Mouse (Mus musculus) CH12.LX (cell line): ENCODE results near the gene Itgam. TPM values are rescaled to one million over a fixed set of nuclear protein-coding genes. Genes with fewer than 3 reads are reported as not detected.

Experiments
- DNase-seq: peaks from one replicate; pipeline ENCODE4 v3.0.0-alpha.2; 2013; ENCODE audit errors: extremely low read depth
- H3K27ac ChIP-seq: 2 replicates; pipeline ENCODE4 v1.5.1; 2012; ENCODE audit warnings: low read depth, mild to moderate bottlenecking, control low read depth, moderate library complexity; ENCODE audit not compliant: insufficient read depth
- H3K27me3 ChIP-seq: replicated peaks from 2 replicates; pipeline ENCODE3; 2012; ENCODE audit warnings: inconsistent platforms
- H3K36me3 ChIP-seq, 2 experiments: replicated peaks in 1 of 2; 2 replicates each; pipeline versions ENCODE3 to v1.6.1; 2012; ENCODE audit warnings: inconsistent platforms in 1 of 2, low read length in 1 of 2, mild to moderate bottlenecking in 1 of 2, mixed read lengths in 1 of 2, moderate library complexity in 1 of 2; ENCODE audit not compliant: control insufficient read depth in 1 of 2, insufficient read depth in 1 of 2
- H3K4me1 ChIP-seq, 2 experiments: 2 replicates each; pipeline ENCODE4 v1.6.1; 2012; ENCODE audit warnings: inconsistent platforms in 1 of 2, moderate library complexity in 1 of 2; ENCODE audit not compliant: insufficient read depth in 2 of 2, control insufficient read depth in 1 of 2
- H3K4me2 ChIP-seq: 2 replicates; pipeline ENCODE4 v1.6.1; 2012; ENCODE audit warnings: low read depth, mild to moderate bottlenecking, control low read depth; ENCODE audit not compliant: poor library complexity, insufficient read depth, severe bottlenecking
- H3K4me3 ChIP-seq, 3 experiments: fragments of 150-350 bp in 1 of 3; sonication (generic) in 1 of 3; replicated peaks in 1 of 3; 2 replicates each; pipeline versions ENCODE3 to v1.5.1; 2011 to 2012; ENCODE audit warnings: low read depth in 2 of 3, low read length in 2 of 3, mild to moderate bottlenecking in 2 of 3, moderate library complexity in 2 of 3, control low read depth in 1 of 3, improper control_type of control experiment in 1 of 3, inconsistent platforms in 1 of 3, mixed read lengths in 1 of 3; ENCODE audit not compliant: poor library complexity in 1 of 3
- H3K79me2 ChIP-seq: replicated peaks from 2 replicates; pipeline ENCODE4 v1.6.1; 2012; ENCODE audit warnings: mild to moderate bottlenecking, moderate library complexity; ENCODE audit not compliant: control insufficient read depth, poor library complexity, insufficient read depth, severe bottlenecking; ENCODE audit errors: extremely low read depth
- H3K9ac ChIP-seq: 2 replicates; pipeline ENCODE4 v1.6.1; 2012; ENCODE audit warnings: low read depth, mild to moderate bottlenecking, control low read depth, moderate library complexity; ENCODE audit not compliant: insufficient read depth
- H3K9me3 ChIP-seq: replicated peaks from 2 replicates; pipeline ENCODE3; 2012; ENCODE audit warnings: low read length, inconsistent platforms, mixed read lengths
- BHLHE40 ChIP-seq: IDR thresholded peaks from 2 replicates; pipeline ENCODE4 v1.6.1; 2011; ENCODE audit warnings: mild to moderate bottlenecking, low read depth, low read length, improper control_type of control experiment
- CHD2 ChIP-seq: IDR thresholded peaks from 2 replicates; pipeline ENCODE4 v1.6.1; 2011; ENCODE audit warnings: low read length, improper control_type of control experiment
- E2F4 ChIP-seq: IDR thresholded peaks from 2 replicates; pipeline ENCODE4 v1.6.1; 2011; ENCODE audit warnings: low read depth, low read length, improper control_type of control experiment; ENCODE audit not compliant: insufficient replicate concordance
- ELF1 ChIP-seq: IDR thresholded peaks from 2 replicates; pipeline ENCODE4 v1.6.1; 2014; ENCODE audit warnings: low read depth, mild to moderate bottlenecking, inconsistent platforms, low read length, improper control_type of control experiment
- EP300 ChIP-seq: IDR thresholded peaks from 2 replicates; pipeline ENCODE4 v1.6.1; 2011; ENCODE audit warnings: low read length, improper control_type of control experiment
- ETS1 ChIP-seq: conservative IDR thresholded peaks from 2 replicates; pipeline ENCODE4 v1.6.1; 2012; ENCODE audit warnings: low read depth, mild to moderate bottlenecking, inconsistent platforms, low read length, improper control_type of control experiment, moderate library complexity
- GABPA ChIP-seq: IDR thresholded peaks from 2 replicates; pipeline ENCODE4 v1.6.1; 2012; ENCODE audit warnings: low read depth, low read length, improper control_type of control experiment, inconsistent platforms; ENCODE audit not compliant: insufficient replicate concordance
- HCFC1 ChIP-seq: IDR thresholded peaks from 2 replicates; pipeline ENCODE4 v1.6.1; 2012; ENCODE audit warnings: low read depth, mild to moderate bottlenecking, inconsistent platforms, low read length, improper control_type of control experiment
- IRF4 ChIP-seq: IDR thresholded peaks from 2 replicates; pipeline ENCODE4 v1.6.1; 2014; ENCODE audit warnings: low read depth, mild to moderate bottlenecking, inconsistent platforms, low read length, improper control_type of control experiment
- JUN ChIP-seq: IDR thresholded peaks from 2 replicates; pipeline ENCODE4 v1.6.1; 2011; ENCODE audit warnings: low read depth, mild to moderate bottlenecking, low read length, improper control_type of control experiment, moderate library complexity; ENCODE audit not compliant: insufficient read depth
- JUND ChIP-seq: conservative IDR thresholded peaks from 2 replicates; pipeline ENCODE4 v1.6.1; 2011; ENCODE audit warnings: low read depth, low read length, improper control_type of control experiment
- KAT2A ChIP-seq: IDR thresholded peaks from 2 replicates; pipeline ENCODE4 v1.6.1; 2012; ENCODE audit warnings: low read length, improper control_type of control experiment, inconsistent platforms; ENCODE audit not compliant: insufficient replicate concordance
- MAX ChIP-seq: IDR thresholded peaks from 2 replicates; pipeline ENCODE4 v1.6.1; 2011; ENCODE audit warnings: low read length, improper control_type of control experiment
- MAZ ChIP-seq: IDR thresholded peaks from 2 replicates; pipeline ENCODE4 v1.6.1; 2012; ENCODE audit warnings: low read depth, mild to moderate bottlenecking, inconsistent platforms, low read length, improper control_type of control experiment, moderate library complexity
- MEF2A ChIP-seq: IDR thresholded peaks from 2 replicates; pipeline ENCODE4 v1.6.1; 2014; ENCODE audit warnings: low read depth, mild to moderate bottlenecking, inconsistent platforms, low read length, improper control_type of control experiment, borderline replicate concordance
- MXI1 ChIP-seq: IDR thresholded peaks from 2 replicates; pipeline ENCODE4 v1.6.1; 2011; ENCODE audit warnings: mild to moderate bottlenecking, low read depth, low read length, improper control_type of control experiment
- MYC ChIP-seq: IDR thresholded peaks from 2 replicates; pipeline ENCODE4 v1.6.1; 2011; ENCODE audit warnings: low read depth, mild to moderate bottlenecking, improper control_type of control experiment, low read length
- NELFE ChIP-seq: IDR thresholded peaks from 2 replicates; pipeline ENCODE4 v1.6.1; 2011; ENCODE audit warnings: low read depth, low read length, improper control_type of control experiment
- PAX5 ChIP-seq: IDR thresholded peaks from 2 replicates; pipeline ENCODE4 v1.6.1; 2012; ENCODE audit warnings: low read length, inconsistent platforms, mixed read lengths
- POLR2A ChIP-seq: IDR thresholded peaks from 2 replicates; pipeline ENCODE4 v1.6.1; 2011; ENCODE audit warnings: low read depth, mild to moderate bottlenecking, improper control_type of control experiment, low read length
- POLR2AphosphoS2 ChIP-seq: IDR thresholded peaks from 2 replicates; pipeline ENCODE4 v1.6.1; 2011; ENCODE audit warnings: low read depth, low read length, improper control_type of control experiment
- RAD21 ChIP-seq: IDR thresholded peaks from 2 replicates; pipeline ENCODE4 v1.6.1; 2011; ENCODE audit warnings: low read depth, mild to moderate bottlenecking, low read length, improper control_type of control experiment, moderate library complexity
- RCOR1 ChIP-seq: conservative IDR thresholded peaks from 2 replicates; pipeline ENCODE4 v1.6.1; 2012; ENCODE audit warnings: low read depth, mild to moderate bottlenecking, inconsistent platforms, low read length, improper control_type of control experiment
- SIN3A ChIP-seq: IDR thresholded peaks from 2 replicates; pipeline ENCODE4 v1.6.1; 2012; ENCODE audit warnings: low read length, improper control_type of control experiment, inconsistent platforms
- SMC3 ChIP-seq: IDR thresholded peaks from 2 replicates; pipeline ENCODE4 v1.6.1; 2011; ENCODE audit warnings: low read depth, low read length, improper control_type of control experiment
- TBP ChIP-seq: conservative IDR thresholded peaks from 2 replicates; pipeline ENCODE4 v1.6.1; 2011; ENCODE audit warnings: low read depth, low read length, improper control_type of control experiment
- TCF12 ChIP-seq: IDR thresholded peaks from 2 replicates; pipeline ENCODE4 v1.6.1; 2014; ENCODE audit warnings: low read depth, mild to moderate bottlenecking, inconsistent platforms, low read length, improper control_type of control experiment
- UBTF ChIP-seq: IDR thresholded peaks from 2 replicates; pipeline ENCODE4 v1.6.1; 2012; ENCODE audit warnings: low read depth, mild to moderate bottlenecking, inconsistent platforms, low read length, improper control_type of control experiment, moderate library complexity
- USF2 ChIP-seq: conservative IDR thresholded peaks from 2 replicates; pipeline ENCODE4 v1.6.1; 2011; ENCODE audit warnings: low read depth, low read length, improper control_type of control experiment
- ZC3H11A ChIP-seq: IDR thresholded peaks from 2 replicates; pipeline ENCODE4 v1.6.1; 2012; ENCODE audit warnings: low read depth, mild to moderate bottlenecking, inconsistent platforms, low read length, improper control_type of control experiment
- ZKSCAN1 ChIP-seq: IDR thresholded peaks from 2 replicates; pipeline ENCODE4 v1.6.1; 2012; ENCODE audit warnings: low read depth, inconsistent platforms, low read length, improper control_type of control experiment, borderline replicate concordance
- ZMIZ1 ChIP-seq: IDR thresholded peaks from 2 replicates; pipeline ENCODE4 v1.6.1; 2012; ENCODE audit warnings: low read depth, mild to moderate bottlenecking, inconsistent platforms, low read length, improper control_type of control experiment
- ZNF384 ChIP-seq: IDR thresholded peaks from 2 replicates; pipeline ENCODE4 v1.6.1; 2012; ENCODE audit warnings: low read depth, low read length, improper control_type of control experiment, inconsistent platforms
- dilution Hi-C: fragments of 300-500 bp; cut with MboI; formaldehyde crosslinking; loops from 2 replicates; pipeline ENCODE4 v1.14.3; 2020; ENCODE audit warnings: low sequenced_read_pairs; ENCODE audit not compliant: extremely low pct_unique_long_range_greater_than_20kb, extremely low pct_ligation_motif_present
- in situ Hi-C: fragments of 300-500 bp; cut with MboI; formaldehyde crosslinking; loops from 3 replicates; pipeline ENCODE4 v1.14.3; 2019; ENCODE audit warnings: low sequenced_read_pairs, low pct_ligation_motif_present, low pct_unique_long_range_greater_than_20kb, mixed read lengths
- polyA plus RNA-seq: library from polyadenylated mRNA; unstranded; fragments of >175 nt; gene quantifications from 2 replicates; pipeline ENCODE4 v1.2.1, GENCODE M21; 2012; ENCODE audit warnings: low read depth; ENCODE audit not compliant: insufficient read length
- total RNA-seq, 2 experiments: library from RNA; depleted of rRNA; stranded (reverse); fragments of 300-350 nt in 1 of 2; fragments of >200 nt in 1 of 2; gene quantifications; 2 replicates each; pipeline ENCODE4 v1.2.3; 2012 to 2014

Itgam gene
- total and polyA plus RNA-seq, 3 experiments: 0.13 to 1.1 (median 0.48) TPM

- no peak overlapping the region for H3K4me2 ChIP-seq
- TF ChIP-seq GABPA (no peak), BHLHE40 (no peak), USF2 (no peak), SMC3 (no peak), SIN3A (no peak), PAX5 (no peak), MAZ (no peak), TBP (no peak), ZMIZ1 (no peak), MYC (no peak), KAT2A (no peak)
- H3K9ac ChIP-seq: no peak overlapping the region
- H3K36me3 ChIP-seq: no peaks in the 10 kb centered on the region
- dilution Hi-C loops: no loop called here
- no peak overlapping the region for H3K4me3 ChIP-seq
- no peak for DNase-seq
- no peaks in the 10 kb centered on the region for H3K27me3 ChIP-seq
- H3K27ac ChIP-seq: no peak overlapping the region
- H3K4me1 ChIP-seq: peaks cover 4 to 6% of the 10 kb centered on the region in 2 experiments; a peak in 2 of 4 replicates
- H3K79me2 ChIP-seq: no peaks in the 10 kb centered on the region
- in situ Hi-C loops: no loop called here
- H3K9me3 ChIP-seq: no peaks in the 10 kb centered on the region
Observed at GRCm38 (mm10) chr7:128164001-128164400, 101.6 kb downstream of the Itgam start.

- Histone ChIP-seq H3K4me1 (peaks cover 4 to 6% of the 10 kb centered on the region in 2 experiments; a peak in 2 of 4 replicates), H3K4me3 (no peak overlapping the region), H3K27ac (no peak overlapping the region), H3K9me3 (no peaks in the 10 kb centered on the region), H3K36me3 (no peaks in the 10 kb centered on the region), H3K79me2 (no peaks in the 10 kb centered on the region), H3K27me3 (no peaks in the 10 kb centered on the region), H3K9ac (no peak overlapping the region), H3K4me2 (0 out of 2 replicates have a peak overlapping the region, but pooled peaks have one; percentile 12)
- in situ Hi-C loops: no loop called here
- peak; percentile 43 for DNase-seq
- dilution Hi-C loops: no loop called here
- TF ChIP-seq CHD2: peak; percentile 59; the same call in 1 of the 2 replicates
- TF ChIP-seq TCF12: no peak
- TF ChIP-seq RAD21: no peak
- peak; percentile 61 for TF ChIP-seq EP300
- no peak for TF ChIP-seq ZKSCAN1
- TF ChIP-seq ETS1: no peak
- TF ChIP-seq MEF2A: no peak
- no peak for TF ChIP-seq MAX
- TF ChIP-seq JUND: peak; percentile 62; the same call in 1 of the 2 replicates
- no peak for TF ChIP-seq E2F4
- TF ChIP-seq RCOR1: no peak
- TF ChIP-seq ELF1: no peak
- TF ChIP-seq ZMIZ1: no peak
- no peak for TF ChIP-seq MXI1
- TF ChIP-seq IRF4: peak; percentile 81
- TF ChIP-seq HCFC1: no peak
- no peak for TF ChIP-seq ZC3H11A
- peak; percentile 50; the same call in 1 of the 2 replicates for TF ChIP-seq JUN
- no peak for TF ChIP-seq ZNF384
- no peak for TF ChIP-seq NELFE
- no peak for TF ChIP-seq USF2
- no peak for TF ChIP-seq POLR2A
- peak; percentile 67 for TF ChIP-seq BHLHE40
- no peak for TF ChIP-seq TBP
- TF ChIP-seq POLR2AphosphoS2: no peak
- TF ChIP-seq MAZ: no peak
- no peak for TF ChIP-seq SIN3A
- TF ChIP-seq PAX5: no peak
- no peak for TF ChIP-seq SMC3
- TF ChIP-seq GABPA: no peak
- no peak for TF ChIP-seq UBTF
Observed at GRCm38 (mm10) chr7:128166391-128166790, 104.0 kb downstream of the Itgam start.
